Mouse (Mus musculus) lung, adult 2 months (tissue): ENCODE data around the gene Slit3.

ENCODE experiments used
- CTCF ChIP-seq: fragments of 200-500 bp; IDR thresholded peaks from 2 replicates; pipeline ENCODE4 v1.5.1; 2011; ENCODE audit warnings: mild to moderate bottlenecking, low read length, control low read depth; ENCODE audit not compliant: insufficient read depth
- POLR2A ChIP-seq: fragments of 200-500 bp; IDR thresholded peaks from 2 replicates; pipeline ENCODE4 v1.6.1; 2011; ENCODE audit warnings: low read depth, mild to moderate bottlenecking, control low read depth, low read length, borderline replicate concordance; ENCODE audit errors: extremely low read depth

DNA sequence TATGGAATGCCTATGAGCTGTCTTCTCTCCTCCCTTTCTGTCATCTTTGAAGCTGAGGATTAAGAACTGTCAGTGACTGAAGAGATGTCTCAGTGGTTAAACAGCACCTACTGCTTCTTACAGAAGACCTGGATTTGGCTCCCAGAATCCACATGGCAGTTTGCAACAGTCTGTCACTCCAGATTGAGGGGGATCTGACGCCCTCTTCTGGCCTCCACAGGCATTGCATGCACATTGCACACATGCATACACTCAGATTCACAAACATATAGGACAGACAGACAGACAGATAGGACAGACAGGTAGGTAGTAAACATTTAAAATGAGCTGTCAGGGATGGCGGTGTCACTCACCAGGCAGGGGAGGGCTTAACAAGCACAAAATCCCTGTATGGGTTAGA is 615.8 kb downstream of the Slit3 start:
- TF ChIP-seq CTCF, result 0 out of 2 replicates have a peak, but pooled peaks have one; percentile 11
- TF ChIP-seq POLR2A, result no peak
